ENCODE assay signal across 28 mouse cellular contexts in the genomic region with DNA sequence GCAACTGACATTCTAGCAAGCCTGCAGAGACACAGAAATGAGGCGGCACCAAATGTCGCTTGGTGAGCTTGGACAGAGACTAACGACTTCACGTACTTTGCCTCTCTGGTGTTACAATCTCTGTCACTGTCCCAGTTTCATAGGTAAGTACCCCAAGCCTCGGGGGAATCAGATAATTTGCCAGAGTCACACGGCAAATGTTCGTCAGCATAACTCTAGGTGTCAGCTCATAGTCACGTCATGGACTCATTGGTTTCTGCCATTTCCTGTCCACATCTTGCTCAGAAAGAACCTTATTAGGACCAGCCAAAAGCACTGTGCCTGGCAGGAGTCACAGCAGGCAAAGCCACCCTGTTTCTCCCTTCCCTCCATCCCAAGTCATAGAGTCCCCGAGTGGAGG. TPM values are rescaled to one million over a fixed set of nuclear protein-coding genes. Genes with fewer than 3 reads are reported as not detected.
DNase-seq lines count a peak whose midpoint lies in the region; ATAC-seq lines count a peak whose summit lies in the region.
"Had no signal": no experiment of that assay in that cellular context is flagged by ENCODE, and none has a peak within 500 bp of the region (broad histone marks: within the 10 kb centered on the region; RNA-seq: fewer than 3 reads in every experiment).

No protein-coding gene starts in this region.

- no peaks in the 10 kb centered on the region for H3K36me3 ChIP-seq in hindbrain, embryonic 10.5 days
- no peaks in the 10 kb centered on the region for H3K36me3 ChIP-seq in hindbrain, embryonic 16.5 days (ENCODE audit: control insufficient read depth, insufficient read depth, low read length)
- no peaks in the 10 kb centered on the region for H3K36me3 ChIP-seq in midbrain, embryonic 12.5 days
- no peaks in the 10 kb centered on the region for H3K36me3 ChIP-seq in midbrain, embryonic 14.5 days (ENCODE audit: control insufficient read depth, insufficient read depth, low read length)
- H3K36me3 ChIP-seq: forebrain, embryonic 10.5 days; G1E had no signal

- no peaks in the 10 kb centered on the region for H3K9me3 ChIP-seq in hindbrain, embryonic 10.5 days
- H3K9me3 ChIP-seq in hindbrain, embryonic 16.5 days (ENCODE audit: control insufficient read depth, low read length) = no peaks in the 10 kb centered on the region
- H3K9me3 ChIP-seq in midbrain, embryonic 12.5 days = no peaks in the 10 kb centered on the region
- H3K9me3 ChIP-seq in midbrain, embryonic 14.5 days (ENCODE audit: control insufficient read depth, low read length) = no peaks in the 10 kb centered on the region
- H3K9me3 ChIP-seq: forebrain, embryonic 10.5 days; forebrain, embryonic 13.5 days; G1E had no signal

- peak overlapping the region; percentile 56; the same call in 1 of the 2 replicates for H3K27ac ChIP-seq in hindbrain, embryonic 10.5 days
- H3K27ac ChIP-seq in hindbrain, embryonic 16.5 days (ENCODE audit: low read depth, low read length) = no peak overlapping the region
- H3K27ac ChIP-seq in midbrain, embryonic 12.5 days (replicated peaks) = no peak overlapping the region
- no peak overlapping the region for H3K27ac ChIP-seq in midbrain, embryonic 14.5 days (replicated peaks; ENCODE audit: low read depth, low read length)
- H3K27ac ChIP-seq: forebrain, embryonic 10.5 days; forebrain, embryonic 13.5 days; gastrocnemius, adult 2 months; hindbrain, embryonic 14.5 days had no signal

- H3K9ac ChIP-seq in hindbrain, embryonic 16.5 days (ENCODE audit: low read depth, low read length) = no peak overlapping the region
- 0 out of 2 replicates have a peak overlapping the region, but pooled peaks have one; percentile 8 for H3K9ac ChIP-seq in midbrain, embryonic 12.5 days (replicated peaks)
- H3K9ac ChIP-seq in midbrain, embryonic 14.5 days (replicated peaks; ENCODE audit: low read length) = no peak overlapping the region
- H3K9ac ChIP-seq: forebrain, embryonic 13.5 days; hindbrain, embryonic 14.5 days had no signal

- DNase-seq in hindbrain, embryonic 10.5 days (ENCODE audit: low spot score) = no peak
- no peak for DNase-seq in midbrain, embryonic 14.5 days
- peak; percentile 54 for DNase-seq in induced T-regulatory cell, adult 2 months (ENCODE audit: low read depth)
- no peak for DNase-seq in urinary bladder, adult 18-20 months (ENCODE audit: low spot score in 2 of 2)
- DNase-seq in frontal cortex, postnatal 14 days (ENCODE audit: low spot score in 2 of 2) = no peak
- DNase-seq: adrenal gland, postnatal 10 days; adrenal gland, postnatal 36 days; B cell, adult 2 months; cerebellum, adult 18-20 months; cerebellum, adult 9-10 months; cerebellum, postnatal 14 days; gastrocnemius, adult 2 months; gastrocnemius, postnatal 14 days; heart, adult 11 months; heart, postnatal 36 days had no signal

- H3K27me3 ChIP-seq in hindbrain, embryonic 10.5 days (ENCODE audit: insufficient read depth, poor library complexity, severe bottlenecking) = 0 out of 2 replicates have a peak, but pooled peaks cover 3% of the 10 kb centered on the region
- H3K27me3 ChIP-seq in hindbrain, embryonic 16.5 days (replicated peaks; ENCODE audit: control insufficient read depth, insufficient read depth, low read length) = no peaks in the 10 kb centered on the region
- no peaks in the 10 kb centered on the region for H3K27me3 ChIP-seq in midbrain, embryonic 12.5 days
- no peaks in the 10 kb centered on the region for H3K27me3 ChIP-seq in midbrain, embryonic 14.5 days (ENCODE audit: control insufficient read depth, insufficient read depth, low read length)
- H3K27me3 ChIP-seq: forebrain, embryonic 13.5 days; Patski had no signal

- ATAC-seq in hindbrain, embryonic 16.5 days = no peak
- ATAC-seq in midbrain, embryonic 12.5 days (ENCODE audit: low FRiP score, low read depth) = no peak
- no peak for ATAC-seq in midbrain, embryonic 14.5 days (ENCODE audit: low FRiP score, low TSS enrichment)
- ATAC-seq: forebrain, embryonic 13.5 days; forebrain, embryonic 16.5 days; Patski had no signal

- no peak overlapping the region for H3K4me3 ChIP-seq in hindbrain, embryonic 10.5 days
- no peak overlapping the region for H3K4me3 ChIP-seq in hindbrain, embryonic 16.5 days (ENCODE audit: low read length)
- no peak overlapping the region for H3K4me3 ChIP-seq in midbrain, embryonic 12.5 days
- H3K4me3 ChIP-seq in midbrain, embryonic 14.5 days (replicated peaks; ENCODE audit: low read depth, low read length) = no peak overlapping the region
- H3K4me3 ChIP-seq: forebrain, embryonic 10.5 days; forebrain, embryonic 13.5 days; gastrocnemius, adult 2 months had no signal

- 84% methylated on average over 9 of the region's 9 CpGs for WGBS in hindbrain, embryonic 10.5 days
- WGBS in hindbrain, embryonic 16.5 days = 72% methylated on average over 9 of the region's 9 CpGs
- WGBS in midbrain, embryonic 12.5 days = 90% methylated on average over 9 of the region's 9 CpGs
- WGBS in midbrain, embryonic 14.5 days = 90% methylated on average over 9 of the region's 9 CpGs

- H3K4me2 ChIP-seq in hindbrain, embryonic 16.5 days (ENCODE audit: low read length) = no peak overlapping the region
- H3K4me2 ChIP-seq in midbrain, embryonic 12.5 days (replicated peaks) = no peak overlapping the region
- H3K4me2 ChIP-seq in midbrain, embryonic 14.5 days (ENCODE audit: low read length) = no peak overlapping the region
- H3K4me2 ChIP-seq: forebrain, embryonic 13.5 days; heart, embryonic 11.5 days; hindbrain, embryonic 14.5 days had no signal

- peaks cover 48% of the 10 kb centered on the region for H3K4me1 ChIP-seq in hindbrain, embryonic 10.5 days (replicated peaks)
- no peaks in the 10 kb centered on the region for H3K4me1 ChIP-seq in hindbrain, embryonic 16.5 days (ENCODE audit: control insufficient read depth, insufficient read depth, low read depth, low read length)
- no peaks in the 10 kb centered on the region for H3K4me1 ChIP-seq in midbrain, embryonic 12.5 days
- 0 out of 2 replicates have a peak, but pooled peaks cover 3% of the 10 kb centered on the region for H3K4me1 ChIP-seq in midbrain, embryonic 14.5 days (ENCODE audit: control insufficient read depth, insufficient read depth, low read length)
- H3K4me1 ChIP-seq: forebrain, embryonic 13.5 days had no signal

RNA-seq across cellular contexts. Expression of gene Muc4, which starts 5.7 kb away (rescaled TPM):
- polyA plus RNA-seq in hindbrain, embryonic 10.5 days (2016; fragmentation: Nextera tagmentation; extraction: Ambion mirVana) = 0.56 and 0.63 TPM in 2 replicates
- not detected in 2 replicates for polyA plus RNA-seq in hindbrain, embryonic 16.5 days (2015; fragmentation: Nextera tagmentation; extraction: Ambion mirVana)
- polyA plus RNA-seq in midbrain, embryonic 12.5 days (2016; fragmentation: Nextera tagmentation; extraction: Ambion mirVana) = 0.03 TPM in 1 of 2 replicates, not detected in the other
- 0.16 TPM in 1 of 2 replicates, not detected in the other for polyA plus RNA-seq in midbrain, embryonic 14.5 days (2014; fragmentation: Nextera tagmentation; extraction: Ambion mirVana)
- polyA plus RNA-seq: embryonic facial prominence, embryonic 11.5 days; forebrain, embryonic 16.5 days; G1E; heart, embryonic 14.5 days; heart, postnatal 0 days; hindbrain, embryonic 14.5 days; Patski had no signal

RNA-seq across cellular contexts. Expression of gene Muc20, which starts 55.9 kb away (rescaled TPM):
- 0.09 TPM in 1 of 2 replicates, not detected in the other for polyA plus RNA-seq in hindbrain, embryonic 10.5 days (2016; fragmentation: Nextera tagmentation; extraction: Ambion mirVana)
- polyA plus RNA-seq in hindbrain, embryonic 16.5 days (2015; fragmentation: Nextera tagmentation; extraction: Ambion mirVana) = not detected in 2 replicates
- polyA plus RNA-seq in midbrain, embryonic 12.5 days (2016; fragmentation: Nextera tagmentation; extraction: Ambion mirVana) = not detected in 2 replicates
- polyA plus RNA-seq in midbrain, embryonic 14.5 days (2014; fragmentation: Nextera tagmentation; extraction: Ambion mirVana) = not detected in 2 replicates
- polyA plus RNA-seq: embryonic facial prominence, embryonic 11.5 days; forebrain, embryonic 10.5 days; forebrain, embryonic 13.5 days; forebrain, embryonic 16.5 days; G1E; heart, embryonic 11.5 days; heart, postnatal 0 days; hindbrain, embryonic 11.5 days; hindbrain, embryonic 14.5 days had no signal
